Mouse (Mus musculus): ENCODE results near the gene Dedd.

- TF ChIP-seq CTCF (IDR thresholded peaks at IDR 0.05; ENCODE audit: low read depth) (no peak), EP300 (IDR thresholded peaks at IDR 0.05; ENCODE audit: low read depth) (no peak)
Observed at GRCm38 (mm10) chr1:171293351-171293750, 35.6 kb upstream of the Dedd start.
